Mouse (Mus musculus): ENCODE data around the gene Ubxn11.
A peak's percentile ranks its signal among the peaks of the same experiment; 100 is the strongest.

The Ubxn11 gene

GRCm38 (mm10) chr4:134101979-134102741, at the start of gene Ubxn11:
Gene Ubxn11, plus strand, starts transcription at chr4:134102570.
- peak; percentile 87 to 88 for DNase-seq (ENCODE audit: low spot score in 2 of 2)

- DNase-seq (ENCODE audit: low spot score in 2 of 2), result no peak
Measured at GRCm38 (mm10) chr4:134053538-134053937, 48.8 kb upstream of the Ubxn11 start, which contains the start of gene Zfp683. Gene Zfp683, plus strand, starts transcription at chr4:134053838.

- no peak for DNase-seq (ENCODE audit: low spot score in 2 of 2)
Measured at GRCm38 (mm10) chr4:134058166-134058715, 44.1 kb upstream of the Ubxn11 start.

GRCm38 (mm10) chr4:134058908-134059307, 43.5 kb upstream of the Ubxn11 start:
- no peak for DNase-seq (ENCODE audit: low spot score in 2 of 2)

- DNase-seq (ENCODE audit: low spot score in 2 of 2), result no peak
Measured at GRCm38 (mm10) chr4:134060135-134060865, 42.1 kb upstream of the Ubxn11 start, which contains the start of gene Crybg2. Gene Crybg2, plus strand, starts transcription at chr4:134060815.

- no peak for DNase-seq (ENCODE audit: low spot score in 2 of 2)
Measured at GRCm38 (mm10) chr4:134061166-134061830, 41.1 kb upstream of the Ubxn11 start.

GRCm38 (mm10) chr4:134061944-134062446, 40.4 kb upstream of the Ubxn11 start:
- no peak for DNase-seq (ENCODE audit: low spot score in 2 of 2)

- no peak for DNase-seq (ENCODE audit: low spot score in 2 of 2)
Measured at GRCm38 (mm10) chr4:134062561-134062960, 39.8 kb upstream of the Ubxn11 start.

- DNase-seq (ENCODE audit: low spot score in 2 of 2), result no peak
Measured at GRCm38 (mm10) chr4:134065431-134066004, 36.9 kb upstream of the Ubxn11 start.

GRCm38 (mm10) chr4:134067383-134067782, 35.0 kb upstream of the Ubxn11 start:
- no peak for DNase-seq (ENCODE audit: low spot score in 2 of 2)

- DNase-seq (ENCODE audit: low spot score in 2 of 2), result no peak
Measured at GRCm38 (mm10) chr4:134067833-134068544, 34.4 kb upstream of the Ubxn11 start.

GRCm38 (mm10) chr4:134068793-134069580, 33.4 kb upstream of the Ubxn11 start:
- DNase-seq (ENCODE audit: low spot score in 2 of 2), result no peak

GRCm38 (mm10) chr4:134078694-134079093, 23.7 kb upstream of the Ubxn11 start:
- DNase-seq (ENCODE audit: low spot score in 2 of 2), result peak; percentile 26 to 40

GRCm38 (mm10) chr4:134080674-134081073, 21.7 kb upstream of the Ubxn11 start:
- no peak for DNase-seq (ENCODE audit: low spot score in 2 of 2)

- peak in 1 of 2 experiments; percentile 30 for DNase-seq (ENCODE audit: low spot score in 2 of 2)
Measured at GRCm38 (mm10) chr4:134081730-134082386, 20.5 kb upstream of the Ubxn11 start.

GRCm38 (mm10) chr4:134082460-134082859, 19.9 kb upstream of the Ubxn11 start:
- no peak for DNase-seq (ENCODE audit: low spot score in 2 of 2)

- DNase-seq (ENCODE audit: low spot score in 2 of 2), result no peak
Measured at GRCm38 (mm10) chr4:134084999-134085398, 17.4 kb upstream of the Ubxn11 start.

GRCm38 (mm10) chr4:134087412-134087811, 15.0 kb upstream of the Ubxn11 start:
- no peak for DNase-seq (ENCODE audit: low spot score in 2 of 2)

- no peak for DNase-seq (ENCODE audit: low spot score in 2 of 2)
Measured at GRCm38 (mm10) chr4:134089029-134089428, 13.3 kb upstream of the Ubxn11 start.

Measured in frontal cortex, postnatal 10 days (tissue).